Mouse (Mus musculus) left cerebral cortex, adult 8-10 months (tissue): ENCODE data around the gene 1810049J17Rik. TPM values are rescaled to one million over a fixed set of nuclear protein-coding genes. Genes with fewer than 3 reads are reported as not detected.
"Not testable (repeated sequence)": the region's sequence is repeated elsewhere in the genome, so short reads cannot be mapped to it uniquely, and the experiment has no call there.

Experiments used
- DNase-seq, 2 experiments: peaks; one replicate each; pipeline ENCODE4 v3.0.0; 2022; ENCODE audit warnings: low spot score in 2 of 2
- total RNA-seq, 4 experiments: library from RNA; stranded (reverse); gene quantifications; 2 replicates each; pipeline ENCODE4 v1.2.4; 2022

The 1810049J17Rik gene
- total RNA-seq: 1 to 10 TPM in 3 of 4 experiments, not detected in 1; 1.2 to 1.7 (median 1.6) TPM

DNA sequence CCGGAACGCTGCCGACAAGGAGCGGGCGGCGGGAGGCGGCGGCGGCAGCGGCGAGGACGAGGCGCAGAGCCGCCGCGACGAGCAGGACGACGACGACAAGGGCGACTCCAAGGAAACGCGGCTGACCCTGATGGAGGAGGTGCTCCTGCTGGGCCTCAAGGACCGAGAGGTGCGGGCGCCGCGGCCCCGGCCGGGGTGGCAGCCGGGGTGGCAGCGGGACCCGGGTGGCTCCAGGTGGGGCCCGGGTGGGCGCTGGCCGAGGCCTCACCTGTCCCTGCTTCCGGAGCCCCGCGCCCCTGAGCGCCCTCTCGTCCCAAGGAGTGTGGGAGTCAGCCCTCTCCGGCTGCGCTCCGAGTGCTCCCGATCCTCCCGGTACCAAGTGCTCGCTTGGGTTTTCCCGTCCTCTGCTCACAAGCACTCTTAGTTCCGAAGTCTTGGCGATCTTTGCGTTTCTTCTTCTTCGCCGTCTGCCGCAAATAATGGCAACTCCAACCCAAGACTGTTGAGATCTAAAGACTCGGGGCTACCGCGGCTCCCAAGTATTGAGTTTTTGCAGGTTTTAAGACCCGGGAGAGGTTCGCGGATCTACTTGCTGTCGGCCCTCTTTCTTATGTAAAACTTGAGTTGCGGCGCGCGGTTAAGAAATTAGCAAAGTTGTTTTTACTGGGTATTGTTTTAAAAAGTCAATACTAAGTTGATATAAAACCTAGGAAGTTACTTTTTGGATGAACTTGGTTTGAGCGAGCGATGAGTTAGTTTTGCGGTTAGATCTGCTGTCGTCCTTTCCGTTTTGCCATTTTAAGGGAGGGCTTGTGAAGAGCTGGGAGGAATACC is at the start of gene 1810049J17Rik:
1810049J17Rik (minus strand) TSS at position 112 of the 834 bp plus-strand sequence.
- DNase-seq: peak; percentile 23 to 24

DNA sequence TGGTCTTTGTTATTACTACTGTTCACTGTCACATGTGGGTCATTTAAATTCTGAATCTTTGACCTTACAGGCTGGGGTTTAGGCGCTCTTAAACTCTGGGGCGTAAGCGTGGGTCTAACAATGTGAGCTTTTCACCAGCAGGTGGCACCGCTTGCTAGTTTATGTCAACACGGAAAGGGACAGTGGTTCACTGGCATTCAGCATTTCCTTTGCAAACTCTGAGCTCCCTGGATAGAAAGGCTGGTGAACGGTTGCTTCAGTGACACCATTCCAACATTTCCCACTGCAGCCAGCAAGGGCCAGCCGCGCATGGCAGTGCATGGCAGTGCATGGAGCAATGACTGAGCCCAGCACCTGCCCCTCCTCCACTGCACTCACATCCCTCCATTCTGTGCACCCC is 49.5 kb upstream of the 1810049J17Rik start:
- peak in 1 of 2 experiments; percentile 54 for DNase-seq

DNA sequence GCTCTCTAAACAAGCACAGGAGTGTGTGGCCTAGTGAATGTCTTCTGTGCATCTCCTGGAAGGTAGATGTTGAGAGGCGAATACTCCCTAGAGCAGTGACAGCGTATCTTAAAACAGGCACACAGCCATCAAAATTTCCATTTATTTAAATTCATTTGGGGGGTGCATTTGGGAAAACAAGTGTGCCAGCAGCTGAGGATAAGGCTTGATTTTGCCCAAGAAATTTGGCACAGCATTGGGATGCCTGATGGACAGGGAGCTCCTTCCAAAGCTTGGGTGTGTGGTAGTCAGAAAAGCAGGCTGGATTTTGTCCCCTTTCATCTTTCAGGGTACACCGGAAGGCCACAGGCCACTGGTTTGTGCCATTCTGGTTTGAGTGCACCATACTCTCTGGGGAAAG is 48.4 kb upstream of the 1810049J17Rik start:
- no peak for DNase-seq

DNA sequence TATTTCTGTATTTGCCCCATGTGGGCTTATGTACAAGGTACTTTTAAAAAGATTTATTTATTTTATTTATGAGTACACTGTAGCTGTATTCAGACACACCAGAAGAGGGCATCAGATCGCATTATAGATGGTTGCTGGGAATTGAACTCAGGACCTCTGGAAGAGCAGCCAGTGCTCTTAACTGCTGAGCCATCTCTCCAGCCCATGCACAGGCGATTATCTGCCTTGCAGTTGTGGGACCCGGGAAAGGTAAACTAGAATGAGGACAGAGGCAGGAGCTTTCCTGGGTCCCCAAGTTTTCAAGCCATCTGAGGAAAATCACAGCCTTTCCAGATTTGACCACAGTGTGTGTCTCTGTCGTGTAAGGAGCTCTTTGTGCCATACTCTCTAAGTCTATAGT is 47.2 kb upstream of the 1810049J17Rik start:
- no peak for DNase-seq

DNA sequence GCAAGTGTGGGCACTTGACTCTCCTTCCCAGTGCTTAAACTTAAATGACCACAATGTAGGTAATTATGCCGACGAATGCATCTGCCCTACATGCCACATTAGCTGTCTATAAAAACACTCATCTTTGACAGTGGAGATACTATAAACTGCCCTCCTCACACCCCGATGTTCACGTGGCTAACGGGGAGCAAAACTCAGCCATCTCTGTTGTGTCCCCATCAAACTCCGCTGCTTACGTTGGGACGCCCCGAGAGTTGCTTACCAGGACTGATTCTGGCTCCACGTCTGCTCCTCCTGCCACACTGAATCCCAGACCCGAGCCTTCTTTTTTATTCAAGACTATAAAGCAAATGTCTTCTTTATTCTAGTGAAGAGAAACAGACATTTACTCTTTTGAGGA is 46.7 kb upstream of the 1810049J17Rik start:
- DNase-seq: no peak

DNA sequence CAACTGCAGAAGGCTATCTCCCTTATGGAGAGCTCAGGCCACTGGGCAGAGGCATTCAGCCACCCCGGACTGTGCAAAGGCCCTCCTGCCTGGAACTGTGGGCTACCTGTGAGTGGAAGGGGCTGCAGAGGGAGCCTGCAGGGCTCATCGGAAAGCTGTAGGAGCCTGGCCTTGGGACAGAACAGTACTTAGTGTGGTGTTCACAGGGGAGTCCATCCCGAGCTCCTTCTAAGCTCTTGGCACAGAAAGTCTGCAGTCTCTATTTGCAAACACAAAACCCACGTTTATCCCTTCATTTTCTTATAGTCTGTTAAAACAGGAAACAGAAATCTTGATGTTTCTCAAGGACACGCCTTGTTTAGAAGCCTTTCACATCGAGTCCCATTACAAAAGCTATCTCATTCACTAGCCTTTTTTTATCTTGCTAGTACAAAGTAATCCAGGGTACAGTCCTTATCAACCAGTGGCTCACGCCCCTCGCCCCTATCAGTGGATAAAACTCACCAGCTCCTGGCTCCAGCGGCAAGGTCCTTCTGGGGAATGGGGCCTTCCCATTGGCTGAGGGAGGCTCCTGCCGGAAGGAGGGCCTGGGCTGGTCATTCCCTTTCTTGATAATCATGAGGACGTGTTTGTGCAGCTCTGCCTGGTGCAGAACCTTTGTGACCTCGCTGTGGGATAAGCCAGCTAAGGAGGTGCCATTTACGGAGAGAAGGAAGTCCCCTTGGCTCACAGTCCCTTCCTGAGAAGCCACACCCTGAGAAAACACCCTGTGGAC is 45.8 kb upstream of the 1810049J17Rik start:
- DNase-seq: no peak

DNA sequence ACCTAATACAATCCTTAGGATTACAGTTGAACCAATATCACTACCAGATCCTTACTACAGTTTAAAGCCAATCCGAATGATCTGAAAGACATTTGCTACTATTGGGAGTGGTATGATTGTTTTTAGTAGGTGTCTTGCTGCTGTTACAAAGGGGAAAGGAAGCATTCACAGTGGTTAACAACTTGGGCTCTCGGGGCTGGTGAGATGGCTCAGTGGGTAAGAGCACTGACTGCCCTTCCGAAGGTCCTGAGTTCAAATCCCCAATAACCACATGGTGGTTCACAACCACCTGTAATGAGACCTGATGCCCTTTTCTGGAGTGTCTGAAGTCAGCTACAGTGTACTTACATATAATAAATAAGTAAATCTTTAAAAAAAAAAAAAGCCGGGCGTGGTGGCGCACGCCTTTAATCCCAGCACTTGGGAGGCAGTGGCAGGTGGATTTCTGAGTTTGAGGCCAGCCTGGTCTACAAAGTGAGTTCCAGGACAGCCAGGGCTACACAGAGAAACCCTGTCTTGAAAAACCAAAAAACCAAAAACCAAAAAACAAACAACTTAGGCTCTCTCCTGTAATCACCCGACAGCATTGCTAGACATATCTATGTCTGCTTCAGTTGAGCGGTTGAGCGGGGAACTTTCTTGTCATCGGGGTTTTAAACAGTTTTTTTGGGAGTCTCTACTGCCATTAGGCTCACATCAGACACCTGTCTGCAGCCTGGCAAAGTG is 45.0 kb upstream of the 1810049J17Rik start:
- not testable (repeated sequence) for DNase-seq

DNA sequence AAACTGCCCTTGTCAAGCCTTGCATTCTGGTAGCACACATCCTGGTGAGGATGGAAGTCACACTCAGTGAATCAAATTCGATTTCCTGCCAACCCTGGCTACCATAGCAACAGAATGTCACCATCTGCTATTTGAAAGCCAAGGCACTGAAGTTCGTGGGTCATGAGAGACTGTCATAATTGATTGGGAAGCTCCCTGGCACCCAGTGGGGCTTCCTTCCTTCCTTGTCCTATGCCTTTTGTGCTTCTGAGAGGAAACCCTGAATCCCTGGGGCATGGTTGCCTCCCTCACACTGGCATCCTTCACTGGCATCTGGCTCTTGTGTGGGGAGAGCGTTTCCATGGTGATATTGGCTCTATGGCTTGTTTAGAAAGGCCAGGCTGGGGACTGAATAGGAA is 44.4 kb upstream of the 1810049J17Rik start:
- peak; percentile 39 to 70 for DNase-seq

DNA sequence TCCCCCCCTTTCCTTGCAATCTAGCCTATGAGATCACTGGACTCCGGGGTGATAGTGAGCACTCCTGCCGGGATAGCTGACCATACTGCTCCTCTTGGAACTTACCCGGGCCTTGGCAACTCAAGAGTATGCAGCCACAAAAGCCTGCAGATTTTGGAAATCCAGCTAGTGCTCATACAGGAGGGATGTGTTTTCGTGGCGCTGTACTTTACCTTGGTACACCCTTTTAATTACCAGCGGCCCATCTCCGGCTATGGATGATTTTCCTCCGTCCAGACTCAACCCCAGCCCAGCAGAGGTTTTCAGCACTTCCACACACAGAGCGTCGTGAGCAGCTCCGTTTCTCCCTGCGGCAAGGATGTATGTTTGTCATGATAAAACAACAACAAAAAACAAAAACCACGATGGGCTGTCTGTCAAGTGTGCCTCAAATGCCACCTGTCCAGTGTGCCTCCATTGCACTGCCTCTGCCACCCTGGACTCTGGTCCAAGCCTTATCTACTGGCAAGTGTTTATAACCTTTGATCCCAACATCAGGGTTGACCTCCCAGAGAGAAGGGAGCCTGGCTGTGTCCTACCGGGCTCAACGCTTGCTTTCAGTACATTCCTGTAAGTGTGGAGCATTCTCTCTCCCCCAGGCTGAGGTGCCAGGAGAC is 43.8 kb upstream of the 1810049J17Rik start:
- DNase-seq: no peak

DNA sequence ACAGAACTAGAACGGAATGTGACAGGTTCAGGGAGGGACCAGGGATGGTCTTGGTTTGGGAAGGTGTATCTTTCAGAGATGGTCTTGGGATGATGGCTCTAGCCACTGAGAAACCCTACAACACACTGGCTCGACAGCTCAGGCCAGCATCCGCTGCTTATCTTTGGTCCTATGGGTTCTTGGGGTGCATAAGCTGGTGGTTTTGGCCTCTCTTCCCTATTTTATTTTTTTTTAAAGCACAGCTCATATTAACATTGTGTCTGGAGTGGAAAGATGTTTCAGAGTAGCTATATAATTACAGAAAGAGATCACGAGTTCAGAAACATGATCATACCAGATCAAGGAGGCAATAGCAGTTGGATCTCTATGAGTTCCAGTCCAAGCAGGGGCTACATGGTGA is 42.4 kb upstream of the 1810049J17Rik start:
- no peak for DNase-seq

DNA sequence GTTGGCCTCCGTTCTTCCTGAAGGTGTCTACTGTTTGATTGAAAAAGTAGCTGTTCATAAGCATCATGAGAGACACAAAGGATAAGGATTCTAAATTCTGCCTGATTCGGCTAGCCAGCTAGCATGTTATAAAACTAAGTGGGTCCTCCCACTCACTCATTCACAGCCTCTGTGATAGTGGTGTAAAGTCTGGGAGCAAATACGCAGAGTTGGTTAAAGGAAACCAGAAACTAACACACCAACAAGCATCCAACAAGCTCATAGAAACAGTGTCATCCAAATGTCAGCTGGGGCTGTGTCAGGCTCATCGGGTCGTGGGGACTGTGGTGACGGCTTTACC is 41.0 kb upstream of the 1810049J17Rik start:
- peak in 1 of 2 experiments; percentile 50 for DNase-seq

DNA sequence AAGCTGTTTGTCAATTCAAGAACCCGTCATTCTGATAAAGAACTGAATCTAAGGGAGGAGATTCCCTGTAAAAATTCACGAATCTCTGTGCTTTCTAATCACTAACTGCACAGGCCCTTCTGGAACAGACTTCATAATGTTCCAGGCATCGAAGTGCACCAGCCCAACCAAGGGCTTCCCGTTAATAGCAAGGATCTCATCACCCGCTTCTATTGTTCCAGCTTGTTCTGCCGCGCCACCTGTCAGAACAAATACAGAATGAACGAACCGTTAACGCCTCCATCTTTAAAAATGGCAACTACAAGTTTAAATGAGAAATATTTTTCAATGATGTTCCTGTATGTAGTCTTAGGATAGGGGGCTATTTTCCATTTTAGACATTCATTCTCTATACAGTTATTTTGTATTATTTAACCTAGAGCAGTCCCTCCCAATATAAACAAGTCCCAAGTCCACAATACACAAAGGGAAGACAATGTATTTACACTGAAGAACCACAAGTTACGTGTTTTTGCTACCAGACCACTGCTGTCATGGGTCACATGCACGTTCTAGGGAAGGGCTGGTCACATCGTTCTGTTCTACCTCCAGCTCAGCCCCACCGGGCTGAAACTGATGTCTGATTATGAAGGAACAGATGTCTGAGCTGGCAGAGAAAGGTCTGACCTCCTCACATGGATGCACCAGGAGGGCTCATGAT is 40.5 kb upstream of the 1810049J17Rik start:
- no peak for DNase-seq

DNA sequence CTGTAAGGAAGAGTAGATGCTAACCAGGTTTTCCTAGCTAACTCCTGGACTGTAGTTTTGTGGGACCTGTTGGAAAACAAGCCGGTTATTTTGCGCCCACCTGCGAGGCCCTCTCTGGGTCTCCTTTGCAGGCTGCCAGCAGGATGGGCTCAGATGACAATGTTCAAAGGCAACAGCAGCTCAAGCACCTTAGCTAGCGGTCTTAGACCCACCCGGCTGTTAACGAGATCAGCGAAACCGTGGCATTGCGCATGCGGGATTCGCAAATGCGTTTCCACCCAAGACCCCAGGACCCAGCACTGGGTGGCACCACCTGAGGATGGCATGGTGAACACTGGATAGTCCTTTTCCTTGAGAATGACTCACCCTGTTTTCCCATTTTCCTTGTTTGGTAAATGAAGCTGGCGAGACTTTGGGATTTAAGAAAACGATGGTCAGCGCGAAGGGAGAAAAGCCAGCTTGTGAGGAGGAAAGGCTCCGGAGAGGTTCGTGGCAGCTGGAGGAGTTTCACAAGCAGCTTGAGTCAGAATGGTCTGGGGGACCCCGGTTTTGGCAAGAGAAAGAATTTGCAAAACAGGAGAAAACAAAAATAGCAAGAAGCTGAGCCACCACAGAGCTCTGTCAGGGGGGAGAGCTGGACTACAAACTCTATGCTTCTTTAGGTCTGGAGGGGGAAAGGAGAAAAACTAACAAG is 39.0 kb upstream of the 1810049J17Rik start:
- DNase-seq: no peak

DNA sequence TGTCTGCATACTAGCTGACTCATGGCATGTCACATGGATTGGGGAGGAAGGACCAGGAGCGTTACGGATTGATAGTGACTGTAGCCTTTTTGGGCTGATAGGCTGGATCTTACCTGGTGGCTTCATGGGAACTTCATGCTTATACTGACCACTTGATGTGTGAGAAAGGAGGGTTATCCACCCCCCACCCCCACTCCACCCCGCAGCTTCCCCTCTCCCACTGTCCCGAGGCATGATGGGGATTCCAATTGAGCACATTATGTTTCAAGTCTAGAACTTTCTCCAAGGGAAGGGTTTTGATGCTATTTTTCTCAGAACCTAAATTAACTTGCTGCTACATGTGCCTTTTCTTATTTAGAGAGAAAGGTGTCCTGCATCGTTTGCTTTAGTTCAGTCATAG is 36.7 kb upstream of the 1810049J17Rik start:
- no peak for DNase-seq

DNA sequence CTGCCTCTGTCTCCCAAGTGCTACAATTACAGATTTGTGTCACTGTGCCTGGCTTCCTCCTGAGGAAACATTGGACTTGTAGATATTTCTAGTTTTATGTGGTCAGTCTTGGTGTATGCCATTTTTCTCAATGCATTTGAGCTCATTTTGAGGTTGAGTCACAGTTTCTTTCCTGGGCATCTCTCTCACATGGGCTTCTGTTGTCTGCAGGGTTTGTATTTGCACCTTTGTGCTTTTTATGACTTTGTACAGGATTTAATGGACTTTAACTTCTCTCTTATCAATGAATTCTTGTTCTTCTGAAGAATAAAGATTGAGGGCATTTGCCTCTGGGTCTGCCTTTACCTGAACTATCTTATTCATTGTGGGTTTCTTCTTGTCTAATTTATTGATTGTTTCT is 35.8 kb upstream of the 1810049J17Rik start:
- DNase-seq: no peak

DNA sequence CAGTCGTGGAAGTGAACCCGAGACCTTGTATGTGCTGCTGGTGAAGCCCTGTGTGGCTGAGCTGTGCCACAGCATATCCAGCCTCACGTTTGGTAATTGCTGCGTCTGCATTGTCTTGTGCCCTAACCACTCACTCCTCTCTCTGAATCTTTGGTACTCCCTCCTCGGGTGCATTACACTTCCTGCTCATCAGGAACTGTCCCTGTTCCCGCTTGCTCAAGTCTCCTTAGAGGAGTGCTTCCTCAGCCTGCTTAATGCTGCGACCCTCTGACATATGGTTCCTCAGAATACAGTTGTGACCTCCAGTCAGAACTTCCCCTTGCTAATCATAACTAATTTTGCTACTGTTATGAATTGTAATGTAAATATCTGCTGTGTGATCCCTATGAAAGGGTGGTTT is 34.2 kb upstream of the 1810049J17Rik start:
- DNase-seq: no peak

DNA sequence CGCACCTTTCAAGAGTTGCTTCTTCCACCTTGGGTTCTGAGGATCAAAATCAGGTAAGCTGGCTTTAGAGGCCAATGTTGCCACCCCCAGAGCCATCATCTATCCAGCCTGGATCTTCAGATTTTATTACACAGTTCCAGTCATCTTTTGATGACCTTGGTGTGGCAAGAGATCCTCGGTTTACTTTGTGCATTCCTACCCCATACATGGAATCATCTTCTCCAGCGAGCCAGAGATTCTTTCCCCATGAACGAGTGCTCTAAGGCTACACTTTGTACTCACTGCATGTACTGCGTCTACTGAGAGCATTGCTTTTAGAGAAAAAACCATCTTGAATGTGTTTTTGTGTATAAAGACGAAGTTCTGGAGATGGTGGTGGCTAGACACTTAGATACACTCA is 33.6 kb upstream of the 1810049J17Rik start:
- no peak for DNase-seq

DNA sequence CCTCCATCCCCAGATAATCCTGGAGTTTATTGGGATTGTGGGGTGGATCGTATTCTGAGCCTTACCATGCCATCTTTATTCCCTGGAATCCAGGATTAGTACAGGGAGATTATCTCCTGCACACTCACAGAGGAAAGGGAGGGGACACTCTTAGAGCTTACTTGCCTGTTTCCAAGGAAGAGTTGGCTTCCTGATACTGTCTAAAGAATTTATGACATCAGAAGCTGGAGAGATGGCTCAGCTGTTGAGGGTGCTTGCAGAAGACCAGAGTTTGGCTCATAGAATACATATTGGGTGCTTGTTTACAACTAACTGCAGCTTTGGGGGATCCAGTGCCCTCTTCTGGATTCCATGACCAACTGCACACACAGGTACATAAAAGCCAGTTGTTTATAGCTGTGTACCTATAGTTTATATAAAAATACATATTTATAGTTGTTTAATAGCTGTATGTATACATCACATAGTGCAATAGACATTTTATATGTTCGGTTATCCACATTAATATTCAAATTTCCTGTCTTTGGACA is 32.6 kb upstream of the 1810049J17Rik start:
- DNase-seq: no peak

DNA sequence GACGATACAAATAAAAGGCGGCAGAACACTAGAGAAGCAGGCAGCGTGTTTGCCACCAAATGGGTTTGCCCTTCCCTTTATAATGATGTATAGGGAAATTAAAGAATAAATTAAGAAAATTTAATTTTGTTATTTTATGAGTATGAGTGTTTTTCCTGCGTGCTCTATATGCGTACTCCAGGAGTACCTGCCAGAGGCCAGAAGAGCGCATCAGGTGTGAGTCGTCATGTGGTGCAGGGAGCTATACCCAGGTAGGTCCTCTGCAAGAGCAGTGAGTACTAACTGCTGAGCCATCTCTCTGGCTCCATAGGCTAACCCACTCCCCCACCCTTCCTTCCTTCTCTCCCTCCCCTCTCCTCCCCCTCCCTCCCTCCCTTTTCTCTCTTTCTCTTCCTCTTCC is 29.8 kb upstream of the 1810049J17Rik start:
- DNase-seq: no peak

DNA sequence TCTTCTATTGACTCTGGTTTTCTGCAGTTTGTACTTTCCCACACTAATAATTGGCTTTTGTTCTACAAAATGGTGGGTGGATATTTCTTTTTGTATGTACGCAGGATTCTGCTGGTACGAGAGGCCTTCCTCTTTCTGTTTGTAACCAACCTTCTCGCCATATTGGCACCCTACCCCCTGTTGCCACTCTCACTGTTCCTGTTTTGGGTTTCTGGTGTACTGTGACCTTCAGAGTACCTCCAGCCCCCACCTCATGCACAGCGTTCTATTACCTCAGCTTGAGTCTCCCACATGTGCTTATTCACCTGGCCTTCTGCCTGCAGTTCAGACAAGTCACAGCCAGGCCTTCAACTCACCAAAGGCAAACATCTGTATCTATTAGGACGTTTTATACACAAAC is 28.1 kb upstream of the 1810049J17Rik start:
- no peak for DNase-seq
